Comparison of ENCODE assay signal across 20 mouse cellular contexts in the genomic region with DNA sequence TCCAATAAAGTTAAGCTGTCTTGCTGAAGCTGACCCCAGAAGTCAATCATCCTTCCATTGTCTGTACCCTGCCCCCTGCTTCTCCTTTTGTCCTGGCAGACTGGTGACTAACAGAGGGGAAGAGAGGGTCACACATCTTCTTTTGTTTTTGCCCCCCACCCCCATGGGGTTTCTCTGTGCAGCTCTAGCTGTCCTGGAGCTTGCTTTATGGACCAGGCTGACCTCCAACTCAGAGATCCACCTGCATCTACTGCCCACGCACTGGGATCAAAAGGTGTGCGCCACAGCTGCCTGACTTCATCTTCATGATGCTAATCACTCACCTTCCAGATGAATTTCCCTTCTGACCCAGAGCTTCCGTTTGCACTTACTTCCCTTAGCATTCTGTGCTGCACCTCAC. TPM values are rescaled to one million over a fixed set of nuclear protein-coding genes. Genes with fewer than 3 reads are reported as not detected.
A peak's percentile ranks its signal among the peaks of the same experiment; 100 is the strongest.
DNase-seq lines count a peak whose midpoint lies in the region; ATAC-seq lines count a peak whose summit lies in the region.
"Had no signal": no experiment of that assay in that cellular context is flagged by ENCODE, and none has a peak within 500 bp of the region (broad histone marks: within the 10 kb centered on the region; RNA-seq: fewer than 3 reads in every experiment).

No protein-coding gene starts in this region.

- no peak overlapping the region for H3K27ac ChIP-seq in kidney, embryonic 14.5 days (ENCODE audit: low read depth, low read length)
- no peak overlapping the region for H3K27ac ChIP-seq in liver, embryonic 12.5 days
- H3K27ac ChIP-seq in liver, embryonic 11.5 days (ENCODE audit: low read depth, low read length): no peak overlapping the region
- H3K27ac ChIP-seq in midbrain, embryonic 11.5 days (ENCODE audit: low read depth, low read length): no peak overlapping the region
- no peak overlapping the region for H3K27ac ChIP-seq in midbrain, embryonic 13.5 days
- H3K27ac ChIP-seq: embryonic facial prominence, embryonic 10.5 days; embryonic facial prominence, embryonic 12.5 days; forebrain, embryonic 13.5 days; forebrain, embryonic 15.5 days had no signal

- no peaks in the 10 kb centered on the region for H3K36me3 ChIP-seq in kidney, embryonic 14.5 days (ENCODE audit: control insufficient read depth, insufficient read depth, low read length)
- H3K36me3 ChIP-seq in liver, embryonic 12.5 days: no peaks in the 10 kb centered on the region
- no peaks in the 10 kb centered on the region for H3K36me3 ChIP-seq in liver, embryonic 11.5 days (ENCODE audit: control insufficient read depth, insufficient read depth, low read length)
- H3K36me3 ChIP-seq in midbrain, embryonic 11.5 days (ENCODE audit: control insufficient read depth, insufficient read depth, low read length): no peaks in the 10 kb centered on the region
- H3K36me3 ChIP-seq in midbrain, embryonic 13.5 days: no peaks in the 10 kb centered on the region
- H3K36me3 ChIP-seq: embryonic facial prominence, embryonic 12.5 days; forebrain, embryonic 15.5 days had no signal

- DNase-seq in kidney, postnatal 10 days: no peak
- no peak for DNase-seq in liver, embryonic 11.5 days (ENCODE audit: low spot score)
- peak; percentile 72 for DNase-seq in midbrain, embryonic 11.5 days (ENCODE audit: low spot score, missing footprints)
- DNase-seq in ovary, postnatal 14 days (ENCODE audit: low spot score): no peak
- DNase-seq: adrenal gland, adult 8-10 months; adrenal gland, postnatal 14 days; adrenal gland, postnatal 36 days; cerebellum, adult 11-12 months; cerebellum, adult 2 months; cerebellum, adult 9-10 months; cerebellum, postnatal 10 days; cerebellum, postnatal 25 days had no signal

- WGBS in kidney, embryonic 14.5 days: 26% methylated on average over 3 of the region's 3 CpGs
- 54% methylated on average over 3 of the region's 3 CpGs for WGBS in liver, embryonic 12.5 days (ENCODE audit: insufficient replicate concordance)
- WGBS in liver, embryonic 11.5 days: 64% methylated on average over 3 of the region's 3 CpGs
- 35% methylated on average over 3 of the region's 3 CpGs for WGBS in midbrain, embryonic 11.5 days
- 33% methylated on average over 3 of the region's 3 CpGs for WGBS in midbrain, embryonic 13.5 days

- peak; percentile 47 for ATAC-seq in kidney, embryonic 14.5 days (ENCODE audit: low FRiP score, low TSS enrichment)
- no peak for ATAC-seq in liver, embryonic 12.5 days
- no peak for ATAC-seq in liver, embryonic 11.5 days (replicated peaks; ENCODE audit: low FRiP score)
- ATAC-seq in midbrain, embryonic 11.5 days (ENCODE audit: low FRiP score): no peak
- no peak for ATAC-seq in midbrain, embryonic 13.5 days
- ATAC-seq: activated CD4-positive, CD25-positive, alpha-beta regulatory T cell, adult 4 months; forebrain, embryonic 13.5 days; forebrain, embryonic 15.5 days had no signal

- H3K9me3 ChIP-seq in kidney, embryonic 14.5 days (ENCODE audit: control insufficient read depth, low read length): no peaks in the 10 kb centered on the region
- H3K9me3 ChIP-seq in liver, embryonic 12.5 days (replicated peaks): no peaks in the 10 kb centered on the region
- H3K9me3 ChIP-seq in liver, embryonic 11.5 days (ENCODE audit: control insufficient read depth, low read length): no peaks in the 10 kb centered on the region
- no peaks in the 10 kb centered on the region for H3K9me3 ChIP-seq in midbrain, embryonic 11.5 days (ENCODE audit: control insufficient read depth, low read length)
- H3K9me3 ChIP-seq in midbrain, embryonic 13.5 days: no peaks in the 10 kb centered on the region
- H3K9me3 ChIP-seq: embryonic facial prominence, embryonic 10.5 days; embryonic facial prominence, embryonic 12.5 days; forebrain, embryonic 13.5 days; forebrain, embryonic 15.5 days had no signal

- H3K4me1 ChIP-seq in kidney, embryonic 14.5 days (ENCODE audit: control insufficient read depth, insufficient read depth, low read length): no peaks in the 10 kb centered on the region
- peaks cover 16% of the 10 kb centered on the region for H3K4me1 ChIP-seq in liver, embryonic 12.5 days
- peaks cover 9% of the 10 kb centered on the region for H3K4me1 ChIP-seq in liver, embryonic 11.5 days (replicated peaks; ENCODE audit: control insufficient read depth, insufficient read depth, low read length)
- H3K4me1 ChIP-seq in midbrain, embryonic 11.5 days (ENCODE audit: control insufficient read depth, insufficient read depth, low read length): no peaks in the 10 kb centered on the region
- H3K4me1 ChIP-seq in midbrain, embryonic 13.5 days (replicated peaks): no peaks in the 10 kb centered on the region
- H3K4me1 ChIP-seq: embryonic facial prominence, embryonic 12.5 days; forebrain, embryonic 13.5 days; forebrain, embryonic 15.5 days had no signal

- no peak overlapping the region for H3K9ac ChIP-seq in kidney, embryonic 14.5 days (ENCODE audit: low read depth, low read length)
- H3K9ac ChIP-seq in liver, embryonic 12.5 days: no peak overlapping the region
- H3K9ac ChIP-seq in liver, embryonic 11.5 days (ENCODE audit: low read depth, low read length): no peak overlapping the region
- no peak overlapping the region for H3K9ac ChIP-seq in midbrain, embryonic 11.5 days (ENCODE audit: low read length)
- no peak overlapping the region for H3K9ac ChIP-seq in midbrain, embryonic 13.5 days (replicated peaks)
- H3K9ac ChIP-seq: embryonic facial prominence, embryonic 12.5 days; forebrain, embryonic 13.5 days; forebrain, embryonic 15.5 days had no signal

- H3K4me2 ChIP-seq in kidney, embryonic 14.5 days (replicated peaks; ENCODE audit: low read depth, low read length): no peak overlapping the region
- peak overlapping the region; percentile 15; the same call in 1 of the 2 replicates for H3K4me2 ChIP-seq in liver, embryonic 12.5 days
- H3K4me2 ChIP-seq in liver, embryonic 11.5 days: no peak overlapping the region
- H3K4me2 ChIP-seq in midbrain, embryonic 11.5 days: no peak overlapping the region
- H3K4me2 ChIP-seq in midbrain, embryonic 13.5 days (replicated peaks): no peak overlapping the region
- H3K4me2 ChIP-seq: embryonic facial prominence, embryonic 12.5 days; forebrain, embryonic 13.5 days; forebrain, embryonic 15.5 days had no signal

- H3K27me3 ChIP-seq in kidney, embryonic 14.5 days (ENCODE audit: control insufficient read depth, insufficient read depth, low read length): no peaks in the 10 kb centered on the region
- H3K27me3 ChIP-seq in liver, embryonic 12.5 days (replicated peaks): no peaks in the 10 kb centered on the region
- no peaks in the 10 kb centered on the region for H3K27me3 ChIP-seq in liver, embryonic 11.5 days (replicated peaks; ENCODE audit: control insufficient read depth, insufficient read depth, low read length)
- H3K27me3 ChIP-seq in midbrain, embryonic 11.5 days (ENCODE audit: control insufficient read depth, insufficient read depth, low read length): no peaks in the 10 kb centered on the region
- no peaks in the 10 kb centered on the region for H3K27me3 ChIP-seq in midbrain, embryonic 13.5 days
- H3K27me3 ChIP-seq: embryonic facial prominence, embryonic 12.5 days; forebrain, embryonic 13.5 days; forebrain, embryonic 15.5 days had no signal

- H3K4me3 ChIP-seq in kidney, embryonic 14.5 days (ENCODE audit: low read length): no peak overlapping the region
- no peak overlapping the region for H3K4me3 ChIP-seq in liver, embryonic 12.5 days
- no peak overlapping the region for H3K4me3 ChIP-seq in liver, embryonic 11.5 days (ENCODE audit: low read depth, low read length)
- no peak overlapping the region for H3K4me3 ChIP-seq in midbrain, embryonic 11.5 days (ENCODE audit: low read depth, low read length)
- H3K4me3 ChIP-seq in midbrain, embryonic 13.5 days (replicated peaks): no peak overlapping the region
- H3K4me3 ChIP-seq: embryonic facial prominence, embryonic 10.5 days; embryonic facial prominence, embryonic 12.5 days; forebrain, embryonic 13.5 days; forebrain, embryonic 15.5 days had no signal

RNA-seq across cellular contexts. Expression of a gene that starts 26.0 kb away (rescaled TPM):
- 7.1 and 8.4 TPM in 2 replicates for polyA plus RNA-seq in kidney, embryonic 14.5 days (2014; fragmentation: Nextera tagmentation; extraction: Ambion mirVana)
- polyA plus RNA-seq in liver, embryonic 12.5 days (2016; fragmentation: Nextera tagmentation; extraction: Ambion mirVana): 9.3 and 10.4 TPM in 2 replicates
- polyA plus RNA-seq in liver, embryonic 11.5 days (2014; fragmentation: Nextera tagmentation; extraction: Ambion mirVana): 15.9 and 17.2 TPM in 2 replicates
- 18.0 and 21.9 TPM in 2 replicates for polyA plus RNA-seq in midbrain, embryonic 11.5 days (2014; fragmentation: Nextera tagmentation; extraction: Ambion mirVana)
- polyA plus RNA-seq in midbrain, embryonic 13.5 days (2015; fragmentation: Nextera tagmentation; extraction: Ambion mirVana): 17.8 and 43.0 TPM in 2 replicates
